Comparison of ENCODE assay signal across 25 mouse cellular contexts in genomic region chr14:122617656-122618055, GRCm38 (mm10).
DNase-seq lines count a peak whose midpoint lies in the region.
"Had no signal": no experiment of that assay in that cellular context is flagged by ENCODE, and none has a peak within 500 bp of the region (broad histone marks: within the 10 kb centered on the region; RNA-seq: fewer than 3 reads in every experiment).

No protein-coding gene starts in this region.

- no peaks in the 10 kb centered on the region for H3K4me1 ChIP-seq in hindbrain, embryonic 10.5 days (replicated peaks)
- H3K4me1 ChIP-seq: embryonic facial prominence, embryonic 13.5 days; embryonic facial prominence, embryonic 15.5 days; forebrain, embryonic 13.5 days; forebrain, embryonic 15.5 days had no signal

- intact Hi-C loops in heart, postnatal 14 days (cut with DNase I) = no loop called here

- H3K27me3 ChIP-seq in hindbrain, embryonic 10.5 days (ENCODE audit: insufficient read depth, poor library complexity, severe bottlenecking) = no peaks in the 10 kb centered on the region
- H3K27me3 ChIP-seq: CH12.LX; embryonic facial prominence, embryonic 13.5 days; embryonic facial prominence, embryonic 15.5 days; forebrain, embryonic 13.5 days; forebrain, embryonic 15.5 days had no signal

- peak; percentile 90 for DNase-seq in heart, adult 11 months
- DNase-seq in heart, postnatal 14 days = no peak
- DNase-seq in 3134 (ENCODE audit: extremely low read depth, insufficient read length, low spot score) (peak; percentile 9), NIH3T3 (ENCODE audit: low read depth) (peak; percentile 34)
- no peak for DNase-seq in hindbrain, embryonic 10.5 days (ENCODE audit: low spot score)
- DNase-seq in thymus, postnatal 25 days = no peak
- DNase-seq: adrenal gland, adult 2 months; adrenal gland, postnatal 10 days; adrenal gland, postnatal 25 days; B cell, adult 2 months; cerebellum, adult 11 months; cerebellum, adult 18-20 months; cerebellum, adult 8-10 months; cerebellum, adult 9-11 months; cerebellum, postnatal 14 days; cerebellum, postnatal 36 days; embryo, embryonic 11 days; forebrain, postnatal 0 days had no signal

- 91% methylated on average over 2 of the region's 2 CpGs for WGBS in hindbrain, embryonic 10.5 days

- no peak overlapping the region for H3K4me3 ChIP-seq in hindbrain, embryonic 10.5 days
- H3K4me3 ChIP-seq: embryonic facial prominence, embryonic 13.5 days; embryonic facial prominence, embryonic 15.5 days; erythroblast, embryonic 14.5 days; forebrain, embryonic 13.5 days; forebrain, embryonic 15.5 days had no signal

- no peaks in the 10 kb centered on the region for H3K9me3 ChIP-seq in hindbrain, embryonic 10.5 days
- H3K9me3 ChIP-seq: embryonic facial prominence, embryonic 13.5 days; embryonic facial prominence, embryonic 15.5 days; forebrain, embryonic 13.5 days; forebrain, embryonic 15.5 days; G1E had no signal

- H3K27ac ChIP-seq in hindbrain, embryonic 10.5 days = no peak overlapping the region
- H3K27ac ChIP-seq: embryonic facial prominence, embryonic 13.5 days; embryonic facial prominence, embryonic 15.5 days; forebrain, embryonic 13.5 days; forebrain, embryonic 15.5 days had no signal

- H3K36me3 ChIP-seq in hindbrain, embryonic 10.5 days = no peaks in the 10 kb centered on the region
- H3K36me3 ChIP-seq: embryonic facial prominence, embryonic 13.5 days; embryonic facial prominence, embryonic 15.5 days; forebrain, embryonic 15.5 days had no signal

Comparison
In these comparisons a context has a peak if more than half of its experiments do, and no peak if none do; other contexts are left out.
1. DNase-seq: peak in heart, adult 11 months (single experiment), 3134 (single experiment) and NIH3T3 (single experiment); none in heart, postnatal 14 days (0 of 2), hindbrain, embryonic 10.5 days (single experiment) and thymus, postnatal 25 days (single experiment).